Mouse (Mus musculus): ENCODE results near the gene Scgb2b27.
"Not testable (repeated sequence)": the region's sequence is repeated elsewhere in the genome, so short reads cannot be mapped to it uniquely, and the experiment has no call there.

The Scgb2b27 gene

GRCm38 (mm10) chr7:34013842-34014241, at the start of gene Scgb2b27:
TSS of gene Scgb2b27 (minus strand) at chr7:34013942.
- no peak for DNase-seq (ENCODE audit: low spot score)

- DNase-seq (ENCODE audit: low spot score) = not testable (repeated sequence)
Measured at GRCm38 (mm10) chr7:34036076-34036815, 22.5 kb upstream of the Scgb2b27 start.

GRCm38 (mm10) chr7:34034579-34034978, 20.8 kb upstream of the Scgb2b27 start:
- not testable (repeated sequence) for DNase-seq (ENCODE audit: low spot score)

- no peak for DNase-seq (ENCODE audit: low spot score)
Measured at GRCm38 (mm10) chr7:34030026-34030425, 16.3 kb upstream of the Scgb2b27 start.

- not testable (repeated sequence) for DNase-seq (ENCODE audit: low spot score)
Measured at GRCm38 (mm10) chr7:34027202-34027601, 13.5 kb upstream of the Scgb2b27 start.

GRCm38 (mm10) chr7:34025641-34026040, 11.9 kb upstream of the Scgb2b27 start:
- no peak for DNase-seq (ENCODE audit: low spot score)

GRCm38 (mm10) chr7:34021183-34021582, 7.4 kb upstream of the Scgb2b27 start, which contains the start of gene Scgb1b27:
TSS of gene Scgb1b27 (plus strand) at chr7:34021483.
- not testable (repeated sequence) for DNase-seq (ENCODE audit: low spot score)

GRCm38 (mm10) chr7:33982281-33982680, 31.5 kb downstream of the Scgb2b27 start:
- DNase-seq (ENCODE audit: low spot score) = not testable (repeated sequence)
